Mouse (Mus musculus) liver, embryonic 14.5 days (tissue): ENCODE results near the gene Dbr1. TPM values are rescaled to one million over a fixed set of nuclear protein-coding genes. Genes with fewer than 3 reads are reported as not detected.
"Not testable (repeated sequence)": the region's sequence is repeated elsewhere in the genome, so short reads cannot be mapped to it uniquely, and the experiment has no call there.

Experiments
- ATAC-seq: fragments of 200-750 bp; cut with Nextera tagmentation; 2 replicates; pipeline ENCODE4 v1.8.0; 2017; ENCODE audit warnings: moderate number of reproducible peaks, mild to moderate bottlenecking, moderate library complexity; ENCODE audit not compliant: insufficient read depth
- DNase-seq, 3 experiments: peaks; one replicate each; pipeline ENCODE4 v3.0.0-alpha.2; 2012 to 2013; ENCODE audit warnings: low read depth in 3 of 3, low spot score in 3 of 3
- H3K27ac ChIP-seq: fragments of 300-500 bp; sonication (generic); 2 replicates; pipeline ENCODE4 v1.5.1; 2014; ENCODE audit warnings: moderate library complexity, mild to moderate bottlenecking, control low read depth, inconsistent platforms
- H3K27me3 ChIP-seq: fragments of 300-500 bp; sonication (generic); 2 replicates; pipeline ENCODE4 v1.6.1; 2014; ENCODE audit warnings: mild to moderate bottlenecking, low read length, moderate library complexity; ENCODE audit not compliant: control insufficient read depth, insufficient read depth
- H3K36me3 ChIP-seq: fragments of 300-500 bp; sonication (generic); replicated peaks from 2 replicates; pipeline ENCODE4 v1.6.1; 2014; ENCODE audit warnings: low read depth; ENCODE audit not compliant: control insufficient read depth, insufficient read depth
- H3K4me1 ChIP-seq, 2 experiments: fragments of 200-500 bp in 1 of 2; fragments of 300-500 bp in 1 of 2; sonication (generic) in 1 of 2; replicated peaks; 2 replicates each; pipeline ENCODE4 v1.6.1; 2012 to 2014; ENCODE audit warnings: antibody characterized with exemption in 1 of 2, inconsistent platforms in 1 of 2, low read length in 1 of 2; ENCODE audit not compliant: control insufficient read depth in 2 of 2, insufficient read depth in 2 of 2
- H3K4me2 ChIP-seq: fragments of 300-500 bp; sonication (generic); 2 replicates; pipeline ENCODE4 v1.6.1; 2014; ENCODE audit warnings: low read depth, mild to moderate bottlenecking, control low read depth, moderate library complexity
- H3K4me3 ChIP-seq, 2 experiments: fragments of 200-500 bp in 1 of 2; fragments of 300-500 bp in 1 of 2; sonication (generic) in 1 of 2; 2 replicates each; pipeline ENCODE4 v1.5.1; 2012 to 2014; ENCODE audit warnings: low read depth in 2 of 2, low read length in 2 of 2, mild to moderate bottlenecking in 2 of 2, control low read depth in 1 of 2, inconsistent platforms in 1 of 2, moderate library complexity in 1 of 2; ENCODE audit not compliant: insufficient read depth in 1 of 2
- H3K9ac ChIP-seq: fragments of 300-500 bp; sonication (generic); replicated peaks from 2 replicates; pipeline ENCODE4 v1.6.1; 2014; ENCODE audit warnings: mild to moderate bottlenecking, control low read depth, moderate library complexity
- H3K9me3 ChIP-seq: fragments of 300-500 bp; sonication (generic); 2 replicates; pipeline ENCODE4 v1.6.1; 2016; ENCODE audit warnings: low read length, mixed read lengths; ENCODE audit not compliant: control insufficient read depth
- CTCF ChIP-seq: IDR thresholded peaks from 2 replicates; pipeline ENCODE4 v1.5.1; 2016; ENCODE audit warnings: antibody characterized with exemption, low read depth, control low read depth
- EP300 ChIP-seq: IDR thresholded peaks from 2 replicates; pipeline ENCODE4 v1.6.1; 2016; ENCODE audit warnings: antibody characterized with exemption, low read depth
- WGBS: fragments of 180-500 bp; shearing (Covaris S2); extraction: QIAGEN DNeasy Blood & Tissue Kit; methylation state at CpG from one replicate; pipeline ENCODE4 v1.1.7; 2014; ENCODE audit not compliant: insufficient replicate concordance; 5-methylcytosine and 5-hydroxymethylcytosine counted together
- polyA plus RNA-seq, 2 experiments: library from polyadenylated mRNA; depleted of rRNA in 1 of 2; stranded (reverse) in 1 of 2; unstranded in 1 of 2; fragments of >200 nt; fragmentation: Nextera tagmentation in 1 of 2; extraction: Ambion mirVana in 1 of 2; gene quantifications; 2 replicates each; pipeline versions ENCODE4 v1.2.1 to v1.2.3; 2012 to 2014

Dbr1 gene
- polyA plus RNA-seq, 2 experiments = 10.4 to 13.3 TPM

GRCm38 (mm10) chr9:99580655-99581054 lies 5.1 kb downstream of the Dbr1 start:
- Histone ChIP-seq H3K9ac (no peak overlapping the region), H3K4me2 (no peak overlapping the region), H3K4me3 (no peak overlapping the region), H3K4me1 (peaks cover 4 to 9% of the 10 kb centered on the region in 2 experiments), H3K27ac (no peak overlapping the region), H3K9me3 (no peaks in the 10 kb centered on the region), H3K36me3 (peaks cover 38% of the 10 kb centered on the region), H3K27me3 (no peaks in the 10 kb centered on the region)
- ATAC-seq (no peak), DNase-seq (no peak)
- TF ChIP-seq CTCF (peak; percentile 72), EP300 (no peak)
- WGBS = 52% methylated on average over 2 of the region's 2 CpGs

GRCm38 (mm10) chr9:99587505-99588202 lies 12.1 kb downstream of the Dbr1 start:
- 18% methylated on average over 8 of the region's 8 CpGs for WGBS
- Histone ChIP-seq H3K27ac (no peak overlapping the region), H3K4me3 (no peak overlapping the region), H3K4me1 (no peaks in the 10 kb centered on the region), H3K4me2 (no peak overlapping the region), H3K9me3 (no peaks in the 10 kb centered on the region), H3K9ac (no peak overlapping the region), H3K27me3 (no peaks in the 10 kb centered on the region), H3K36me3 (peaks cover 18% of the 10 kb centered on the region)
- peak; percentile 92 for TF ChIP-seq CTCF
- no peak for TF ChIP-seq EP300
- ATAC-seq (no peak), DNase-seq (peak in 1 of 3 experiments; percentile 20)

- no peak overlapping the region for H3K4me3 ChIP-seq
- no peak for ATAC-seq
- H3K36me3 ChIP-seq = no peaks in the 10 kb centered on the region
- no peak overlapping the region for H3K4me2 ChIP-seq
- H3K27me3 ChIP-seq = no peaks in the 10 kb centered on the region
- TF ChIP-seq CTCF (no peak), EP300 (no peak)
- no peak for DNase-seq
- H3K27ac ChIP-seq = no peak overlapping the region
- H3K9ac ChIP-seq = no peak overlapping the region
- 39% methylated on average over 8 of the region's 8 CpGs for WGBS
- H3K4me1 ChIP-seq = no peaks in the 10 kb centered on the region
- no peaks in the 10 kb centered on the region for H3K9me3 ChIP-seq
Observed at GRCm38 (mm10) chr9:99591144-99591543, 15.5 kb downstream of the Dbr1 start.

- not testable (repeated sequence) for H3K27ac ChIP-seq, H3K4me1 ChIP-seq, ATAC-seq, H3K27me3 ChIP-seq, DNase-seq, H3K4me3 ChIP-seq, H3K36me3 ChIP-seq, H3K9me3 ChIP-seq, H3K4me2 ChIP-seq, H3K9ac ChIP-seq
- 76% methylated on average over 6 of the region's 6 CpGs for WGBS
Observed at GRCm38 (mm10) chr9:99599127-99599526, 23.5 kb downstream of the Dbr1 start.

- no peaks in the 10 kb centered on the region for H3K36me3 ChIP-seq
- H3K9me3 ChIP-seq = no peaks in the 10 kb centered on the region
- no peak overlapping the region for H3K9ac ChIP-seq
- no peaks in the 10 kb centered on the region for H3K4me1 ChIP-seq
- DNase-seq (no peak), ATAC-seq (no peak)
- H3K27me3 ChIP-seq = no peaks in the 10 kb centered on the region
- TF ChIP-seq CTCF (no peak), EP300 (no peak)
- no peak overlapping the region for H3K4me3 ChIP-seq
- H3K4me2 ChIP-seq = no peak overlapping the region
- no peak overlapping the region for H3K27ac ChIP-seq
- WGBS = 61% methylated on average over 2 of the region's 2 CpGs
Observed at GRCm38 (mm10) chr9:99603566-99603965, 28.0 kb downstream of the Dbr1 start.
